Mouse (Mus musculus) small intestine, adult 2 months (tissue): ENCODE measurements around the gene Ttc28.

ENCODE experiments used
- CTCF ChIP-seq: fragments of 200-500 bp; IDR thresholded peaks from 2 replicates; pipeline ENCODE4 v1.5.1; 2012; ENCODE audit warnings: low read depth, mild to moderate bottlenecking, control low read depth, inconsistent platforms, low read length, moderate library complexity, mixed read lengths; ENCODE audit not compliant: insufficient replicate concordance, insufficient read length; ENCODE audit errors: extremely low read depth
- POLR2A ChIP-seq: fragments of 200-500 bp; IDR thresholded peaks from 2 replicates; pipeline ENCODE4 v1.6.1; 2012; ENCODE audit warnings: low read depth, mild to moderate bottlenecking, control low read depth, inconsistent platforms, low read length, moderate library complexity

- TF ChIP-seq POLR2A = no peak
- TF ChIP-seq CTCF = no peak
Observed at GRCm38 (mm10) chr5:111096750-111097149, 217.1 kb downstream of the Ttc28 start.
